Comparison of ENCODE assay signal across 27 mouse cellular contexts in the genomic region with DNA sequence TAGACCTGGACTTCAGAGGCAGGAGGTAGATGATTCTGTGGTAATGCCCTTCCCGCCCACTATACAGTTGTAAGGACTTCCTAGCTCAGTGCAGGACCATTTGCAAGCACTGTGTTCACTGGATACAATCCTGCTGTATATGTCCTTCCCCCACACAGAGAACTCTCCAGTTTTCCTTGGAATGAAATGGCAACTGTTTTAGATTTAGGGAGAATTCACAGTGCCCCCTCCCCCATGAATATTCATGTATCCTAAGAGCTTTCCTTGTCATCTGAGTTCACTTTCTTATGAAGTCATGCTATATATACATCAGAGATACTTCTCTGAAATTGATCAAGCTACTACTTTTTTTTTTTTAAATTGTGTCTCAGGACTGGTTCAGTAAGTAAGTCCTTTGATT.
"Had no signal": no experiment of that assay in that cellular context is flagged by ENCODE, and none has a peak within 500 bp of the region (broad histone marks: within the 10 kb centered on the region; RNA-seq: fewer than 3 reads in every experiment).

No protein-coding gene starts in this region.

- ATAC-seq: forebrain, embryonic 13.5 days; forebrain, embryonic 14.5 days; forebrain, embryonic 15.5 days; forebrain, embryonic 16.5 days; forebrain, postnatal 0 days had no signal

- H3K9me3 ChIP-seq: embryonic facial prominence, embryonic 10.5 days; embryonic facial prominence, embryonic 12.5 days; embryonic facial prominence, embryonic 13.5 days; embryonic facial prominence, embryonic 15.5 days; forebrain, embryonic 10.5 days; forebrain, embryonic 12.5 days; forebrain, embryonic 13.5 days; forebrain, embryonic 15.5 days; heart, embryonic 10.5 days had no signal

- H3K4me3 ChIP-seq: embryonic facial prominence, embryonic 10.5 days; embryonic facial prominence, embryonic 12.5 days; embryonic facial prominence, embryonic 13.5 days; embryonic facial prominence, embryonic 15.5 days; erythroblast, embryonic 14.5 days; forebrain, embryonic 10.5 days; forebrain, embryonic 12.5 days; forebrain, embryonic 13.5 days; forebrain, embryonic 15.5 days; gastrocnemius, adult 2 months; heart, adult 2 months; heart, embryonic 10.5 days had no signal

- H3K9ac ChIP-seq: embryonic facial prominence, embryonic 12.5 days; embryonic facial prominence, embryonic 13.5 days; embryonic facial prominence, embryonic 15.5 days; forebrain, embryonic 12.5 days; forebrain, embryonic 13.5 days; forebrain, embryonic 15.5 days; forebrain, postnatal 0 days had no signal

- H3K27ac ChIP-seq: embryonic facial prominence, embryonic 10.5 days; embryonic facial prominence, embryonic 12.5 days; embryonic facial prominence, embryonic 13.5 days; embryonic facial prominence, embryonic 15.5 days; forebrain, embryonic 10.5 days; forebrain, embryonic 12.5 days; forebrain, embryonic 13.5 days; forebrain, embryonic 15.5 days; gastrocnemius, adult 2 months; heart, adult 2 months; heart, embryonic 10.5 days had no signal

- H3K36me3 ChIP-seq: embryonic facial prominence, embryonic 10.5 days; embryonic facial prominence, embryonic 12.5 days; embryonic facial prominence, embryonic 13.5 days; embryonic facial prominence, embryonic 15.5 days; forebrain, embryonic 10.5 days; forebrain, embryonic 12.5 days; forebrain, embryonic 15.5 days; heart, embryonic 10.5 days had no signal

- H3K4me1 ChIP-seq: embryonic facial prominence, embryonic 15.5 days had no signal

- H3K27me3 ChIP-seq: embryonic facial prominence, embryonic 12.5 days; embryonic facial prominence, embryonic 13.5 days; embryonic facial prominence, embryonic 15.5 days; forebrain, embryonic 12.5 days; forebrain, embryonic 13.5 days; forebrain, embryonic 15.5 days had no signal

- H3K4me2 ChIP-seq: embryonic facial prominence, embryonic 12.5 days; embryonic facial prominence, embryonic 13.5 days; embryonic facial prominence, embryonic 15.5 days; forebrain, embryonic 12.5 days; forebrain, embryonic 13.5 days; forebrain, embryonic 15.5 days had no signal

- DNase-seq: cerebellum, adult 9-10 months; cerebellum, adult 9-11 months; cerebellum, postnatal 10 days; cerebellum, postnatal 14 days; cerebellum, postnatal 25 days; cerebellum, postnatal 36 days; embryo, embryonic 11 days; forebrain, postnatal 0 days; gastrocnemius, adult 2 months; gastrocnemius, postnatal 10 days; gastrocnemius, postnatal 14 days; gastrocnemius, postnatal 25 days; gastrocnemius, postnatal 36 days; heart, adult 18-20 months; heart, adult 2 months had no signal
